Mouse (Mus musculus) bone marrow, adult 2 months (tissue): ENCODE measurements around the gene Chpf.

Experiments
- CTCF ChIP-seq: fragments of 200-500 bp; IDR thresholded peaks from 2 replicates; pipeline ENCODE4 v1.5.1; 2011; ENCODE audit warnings: low read length, control low read depth; ENCODE audit not compliant: control insufficient read depth, insufficient read depth
- POLR2A ChIP-seq: fragments of 200-500 bp; IDR thresholded peaks from 2 replicates; pipeline ENCODE4 v1.6.1; 2011; ENCODE audit warnings: low read depth, mild to moderate bottlenecking, control low read depth, low read length, borderline replicate concordance; ENCODE audit not compliant: control insufficient read depth

DNA sequence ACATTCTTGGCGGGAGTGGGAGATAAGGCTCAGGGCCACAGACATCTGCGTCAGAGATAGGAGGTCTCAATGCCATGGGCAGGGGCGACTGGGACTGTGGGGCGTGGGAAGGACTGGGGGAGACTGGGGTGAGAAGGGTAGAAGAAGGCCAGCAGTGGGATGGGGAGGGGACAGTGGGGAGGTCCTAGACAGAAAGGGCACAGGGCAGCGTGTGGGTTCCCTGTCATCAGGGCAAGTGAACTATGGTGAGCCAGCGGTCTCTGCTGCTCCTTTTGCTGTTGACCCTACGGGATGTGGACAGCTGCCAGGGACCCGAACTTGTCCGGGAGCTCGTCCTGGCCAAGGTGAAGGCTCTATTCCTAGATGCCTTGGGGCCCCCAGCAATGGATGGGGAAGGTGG lies 27.9 kb upstream of the Chpf start, which contains the start of gene Inha:
- TF ChIP-seq CTCF, result no peak
- TF ChIP-seq POLR2A, result no peak
